In genomic region chr6:29348371-29348724, GRCm38 (mm10) we compare ENCODE assay signal across 8 mouse cellular contexts. TPM values are rescaled to one million over a fixed set of nuclear protein-coding genes. Genes with fewer than 3 reads are reported as not detected.
A peak's percentile ranks its signal among the peaks of the same experiment; 100 is the strongest.
DNase-seq lines count a peak whose midpoint lies in the region; ATAC-seq and TF ChIP-seq lines count a peak whose summit lies in the region.

No protein-coding gene starts in this region.

- WGBS in kidney, embryonic 15.5 days = 0% methylated on average over 15 of the region's 15 CpGs
- WGBS in hindbrain, embryonic 11.5 days = 0% methylated on average over 15 of the region's 15 CpGs
- under 1% methylated on average over 15 of the region's 15 CpGs for WGBS in midbrain, embryonic 10.5 days

- no peak for TF ChIP-seq CTCF in bone marrow macrophage, adult 2 months (IDR thresholded peaks at IDR 0.05; ENCODE audit: low read depth, low read length)

- peaks cover 31% of the 10 kb centered on the region for H3K4me1 ChIP-seq in kidney, embryonic 15.5 days
- H3K4me1 ChIP-seq in bone marrow macrophage, adult 2 months (ENCODE audit: control insufficient read depth, insufficient read depth, low read length) = peaks cover 13% of the 10 kb centered on the region
- H3K4me1 ChIP-seq in hindbrain, embryonic 11.5 days (replicated peaks; ENCODE audit: control insufficient read depth, insufficient read depth, low read length) = no peaks in the 10 kb centered on the region
- peaks cover 15% of the 10 kb centered on the region for H3K4me1 ChIP-seq in midbrain, embryonic 10.5 days

- intact Hi-C loops in left cerebral cortex, postnatal 36 days (cut with DNase I) = loop anchor here (10.0 kb wide), 1 partner anchor 164 kb away; no protein-coding TSS in a partner anchor

- H3K4me3 ChIP-seq in kidney, embryonic 15.5 days (replicated peaks) = peak overlapping the region; percentile 69
- H3K4me3 ChIP-seq in bone marrow macrophage, adult 2 months (ENCODE audit: insufficient read depth, low read length) = peak overlapping the region; percentile 82
- H3K4me3 ChIP-seq in hindbrain, embryonic 11.5 days (ENCODE audit: low read depth, low read length) = peak overlapping the region; percentile 88
- peak overlapping the region; percentile 84 for H3K4me3 ChIP-seq in midbrain, embryonic 10.5 days

- peak overlapping the region; percentile 86 for H3K9ac ChIP-seq in kidney, embryonic 15.5 days
- H3K9ac ChIP-seq in hindbrain, embryonic 11.5 days (ENCODE audit: low read depth, low read length) = peak overlapping the region; percentile 88

- no peaks in the 10 kb centered on the region for H3K36me3 ChIP-seq in kidney, embryonic 15.5 days
- H3K36me3 ChIP-seq in hindbrain, embryonic 11.5 days (ENCODE audit: control insufficient read depth, insufficient read depth, low read length) = no peaks in the 10 kb centered on the region
- 0 out of 2 replicates have a peak, but pooled peaks cover 2% of the 10 kb centered on the region for H3K36me3 ChIP-seq in midbrain, embryonic 10.5 days

- no peaks in the 10 kb centered on the region for H3K27me3 ChIP-seq in kidney, embryonic 15.5 days
- H3K27me3 ChIP-seq in hindbrain, embryonic 11.5 days (ENCODE audit: control insufficient read depth, insufficient read depth, low read length) = no peaks in the 10 kb centered on the region
- no peaks in the 10 kb centered on the region for H3K27me3 ChIP-seq in midbrain, embryonic 10.5 days (ENCODE audit: low read depth, poor library complexity, severe bottlenecking)

- H3K9me3 ChIP-seq in kidney, embryonic 15.5 days (replicated peaks) = no peaks in the 10 kb centered on the region
- no peaks in the 10 kb centered on the region for H3K9me3 ChIP-seq in hindbrain, embryonic 11.5 days (ENCODE audit: control insufficient read depth, low read length)
- no peaks in the 10 kb centered on the region for H3K9me3 ChIP-seq in midbrain, embryonic 10.5 days (replicated peaks)

- H3K27ac ChIP-seq in kidney, embryonic 15.5 days = peak overlapping the region; percentile 78
- 0 out of 2 replicates have a peak overlapping the region, but pooled peaks have one; percentile 5 for H3K27ac ChIP-seq in bone marrow macrophage, adult 2 months (ENCODE audit: insufficient read depth, low read depth, low read length)
- no peak overlapping the region; the same call in 1 of the 2 replicates for H3K27ac ChIP-seq in hindbrain, embryonic 11.5 days (ENCODE audit: low read depth, low read length)
- peak overlapping the region; percentile 92 for H3K27ac ChIP-seq in midbrain, embryonic 10.5 days (replicated peaks)

- ATAC-seq in kidney, embryonic 15.5 days (replicated peaks; ENCODE audit: low FRiP score) = no peak
- ATAC-seq in hindbrain, embryonic 11.5 days (ENCODE audit: low FRiP score) = peak; percentile 20; the same call in 1 of the 2 replicates

- no peak for DNase-seq in kidney, postnatal 4 days
- no peak for DNase-seq in hindbrain, embryonic 11.5 days (ENCODE audit: low spot score)
- DNase-seq in midbrain, embryonic 10.5 days (ENCODE audit: low spot score) = no peak
- no peak for DNase-seq in urinary bladder, postnatal 25 days (ENCODE audit: low spot score)
- DNase-seq in left cerebral cortex, postnatal 36 days (ENCODE audit: low spot score in 2 of 2) = no peak
- DNase-seq in thymus, adult 18-20 months = no peak

- H3K4me2 ChIP-seq in kidney, embryonic 15.5 days = peak overlapping the region; percentile 77
- peak overlapping the region; percentile 67 for H3K4me2 ChIP-seq in hindbrain, embryonic 11.5 days (replicated peaks; ENCODE audit: low read depth, low read length)

- no peak for TF ChIP-seq POLR2A in bone marrow macrophage, adult 2 months (IDR thresholded peaks at IDR 0.05; ENCODE audit: borderline replicate concordance, low read depth, low read length)

RNA-seq across cellular contexts. Expression of gene Calu, which starts 0.5 kb away (rescaled TPM):
- polyA plus RNA-seq in kidney, embryonic 15.5 days (2015; fragmentation: Nextera tagmentation; extraction: Ambion mirVana) = 382 and 391 TPM in 2 replicates
- polyA plus RNA-seq in bone marrow macrophage, adult 2 months (2012; ENCODE audit: insufficient read depth, insufficient read length, missing spikeins) = 72.9 and 76.3 TPM in 2 replicates
- 260 and 285 TPM in 2 replicates for polyA plus RNA-seq in hindbrain, embryonic 11.5 days (2014; fragmentation: Nextera tagmentation; extraction: Ambion mirVana)
- 246 and 248 TPM in 2 replicates for polyA plus RNA-seq in midbrain, embryonic 10.5 days (2016; fragmentation: Nextera tagmentation; extraction: Ambion mirVana)
- total RNA-seq in left cerebral cortex, postnatal 36 days (2021) = 10 to 100 TPM; 65.3 to 66.4 TPM

RNA-seq across cellular contexts. Expression of gene Fam71f1, which starts 29.4 kb away (rescaled TPM):
- 0.12 and 0.22 TPM in 2 replicates for polyA plus RNA-seq in kidney, embryonic 15.5 days (2015; fragmentation: Nextera tagmentation; extraction: Ambion mirVana)
- polyA plus RNA-seq in bone marrow macrophage, adult 2 months (2012; ENCODE audit: insufficient read depth, insufficient read length, missing spikeins) = not detected in 2 replicates
- polyA plus RNA-seq in hindbrain, embryonic 11.5 days (2014; fragmentation: Nextera tagmentation; extraction: Ambion mirVana) = not detected in 2 replicates
- not detected in 2 replicates for polyA plus RNA-seq in midbrain, embryonic 10.5 days (2016; fragmentation: Nextera tagmentation; extraction: Ambion mirVana)
- not detected for total RNA-seq in left cerebral cortex, postnatal 36 days (2021)

RNA-seq across cellular contexts. Expression of gene Opn1sw, which starts 39.9 kb away (rescaled TPM):
- 0.26 and 0.29 TPM in 2 replicates for polyA plus RNA-seq in kidney, embryonic 15.5 days (2015; fragmentation: Nextera tagmentation; extraction: Ambion mirVana)
- not detected in 2 replicates for polyA plus RNA-seq in bone marrow macrophage, adult 2 months (2012; ENCODE audit: insufficient read depth, insufficient read length, missing spikeins)
- polyA plus RNA-seq in hindbrain, embryonic 11.5 days (2014; fragmentation: Nextera tagmentation; extraction: Ambion mirVana) = 0.10 and 0.31 TPM in 2 replicates
- 0.14 and 0.20 TPM in 2 replicates for polyA plus RNA-seq in midbrain, embryonic 10.5 days (2016; fragmentation: Nextera tagmentation; extraction: Ambion mirVana)
- under 1 TPM in 1 of 2 experiments, not detected in 1; 0.17 TPM for total RNA-seq in left cerebral cortex, postnatal 36 days (2021)

RNA-seq across cellular contexts. Expression of gene Ccdc136, which starts 47.8 kb away (rescaled TPM):
- polyA plus RNA-seq in kidney, embryonic 15.5 days (2015; fragmentation: Nextera tagmentation; extraction: Ambion mirVana) = 22.5 and 22.6 TPM in 2 replicates
- not detected in 2 replicates for polyA plus RNA-seq in bone marrow macrophage, adult 2 months (2012; ENCODE audit: insufficient read depth, insufficient read length, missing spikeins)
- 25.4 and 27.0 TPM in 2 replicates for polyA plus RNA-seq in hindbrain, embryonic 11.5 days (2014; fragmentation: Nextera tagmentation; extraction: Ambion mirVana)
- 20.9 and 21.7 TPM in 2 replicates for polyA plus RNA-seq in midbrain, embryonic 10.5 days (2016; fragmentation: Nextera tagmentation; extraction: Ambion mirVana)
- 10 to 100 TPM; 90.3 to 90.4 TPM for total RNA-seq in left cerebral cortex, postnatal 36 days (2021)
